Mouse (Mus musculus) ES-E14 (cell line): Measurements from ENCODE around the gene Phldb2.

ENCODE experiments used
- HCFC1 ChIP-seq: IDR thresholded peaks from 2 replicates; pipeline ENCODE4 v1.6.1; 2012; ENCODE audit warnings: low read length, inconsistent platforms, borderline replicate concordance; ENCODE audit not compliant: insufficient read depth
- MAFK ChIP-seq: IDR thresholded peaks from 2 replicates; pipeline ENCODE4 v1.6.1; 2014; ENCODE audit warnings: mild to moderate bottlenecking, low read depth, low read length, inconsistent platforms; ENCODE audit not compliant: insufficient read depth
- ZC3H11A ChIP-seq: IDR thresholded peaks from 2 replicates; pipeline ENCODE4 v1.6.1; 2012; ENCODE audit warnings: low read depth, mild to moderate bottlenecking, inconsistent platforms, low read length, borderline replicate concordance

DNA sequence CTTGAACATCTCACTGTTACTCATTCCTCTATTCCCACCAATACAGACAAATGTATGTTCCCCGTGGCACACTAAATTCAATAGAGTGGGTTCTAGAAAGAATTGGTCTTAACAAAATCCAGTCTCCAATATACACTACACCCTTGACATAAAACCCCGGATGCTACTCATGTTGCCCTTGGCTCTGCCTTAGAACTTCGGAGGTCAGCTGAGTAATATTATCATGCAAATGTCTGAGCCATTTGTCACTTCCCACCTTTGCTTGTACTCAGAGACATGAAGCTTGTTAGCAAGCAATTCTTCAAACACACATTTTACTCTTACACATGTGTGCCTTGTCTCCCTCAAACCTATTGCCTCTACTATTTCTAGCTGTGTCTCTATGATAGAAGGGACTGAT lies 138.8 kb downstream of the Phldb2 start:
- TF ChIP-seq ZC3H11A (no peak), MAFK (no peak), HCFC1 (no peak)
